Mouse (Mus musculus) embryonic facial prominence, embryonic 10.5 days (tissue): ENCODE data around the gene Ttbk1. TPM values are rescaled to one million over a fixed set of nuclear protein-coding genes. Genes with fewer than 3 reads are reported as not detected.

Experiments
- polyA plus RNA-seq: library from polyadenylated mRNA; unstranded; fragments of >200 nt; fragmentation: Nextera tagmentation; extraction: Ambion mirVana; gene quantifications from 2 replicates; pipeline ENCODE4 v1.2.1, GENCODE M21; 2016

Gene Ttbk1
- polyA plus RNA-seq, 1 experiment from 2014 or later: 0.80 TPM

Other genes with a start within 250 kb of the Ttbk1 start
- 125 and 130 TPM in 2 replicates for gene Polr1c, start 239.6 kb downstream of the Ttbk1 start, polyA plus RNA-seq
- gene Yipf3, start 239.6 kb downstream of the Ttbk1 start, polyA plus RNA-seq: 66.6 and 70.6 TPM in 2 replicates
- gene Lrrc73, start 234.1 kb downstream of the Ttbk1 start, polyA plus RNA-seq: 0.67 and 0.86 TPM in 2 replicates
- gene Tjap1, start 204.6 kb downstream of the Ttbk1 start, polyA plus RNA-seq: 60.2 and 62.6 TPM in 2 replicates
- 1.5 and 2.0 TPM in 2 replicates for gene Dlk2, start 190.3 kb downstream of the Ttbk1 start, polyA plus RNA-seq
- gene Abcc10, start 159.3 kb downstream of the Ttbk1 start, polyA plus RNA-seq: 6.3 and 6.6 TPM in 2 replicates
- gene Zfp318, start 103.9 kb downstream of the Ttbk1 start, polyA plus RNA-seq: 10.5 and 12.6 TPM in 2 replicates
- 0.77 TPM in 1 of 2 replicates, not detected in the other for gene Crip3, start 58.7 kb downstream of the Ttbk1 start, polyA plus RNA-seq
- not detected in 2 replicates for gene Slc22a7, start 49.2 kb downstream of the Ttbk1 start, polyA plus RNA-seq
- gene Dnph1, start 9.0 kb upstream of the Ttbk1 start, polyA plus RNA-seq: 79.9 and 81.6 TPM in 2 replicates
- 5.2 and 6.1 TPM in 2 replicates for gene Cul9, start 58.7 kb upstream of the Ttbk1 start, polyA plus RNA-seq
- 5.6 and 7.0 TPM in 2 replicates for gene Srf, start 68.5 kb upstream of the Ttbk1 start, polyA plus RNA-seq
- 92.5 and 95.1 TPM in 2 replicates for gene Ptk7, start 141.8 kb upstream of the Ttbk1 start, polyA plus RNA-seq
- gene Klc4, start 158.3 kb upstream of the Ttbk1 start, polyA plus RNA-seq: 29.0 and 32.0 TPM in 2 replicates
- gene Mrpl2, start 158.6 kb upstream of the Ttbk1 start, polyA plus RNA-seq: 124 and 142 TPM in 2 replicates
- 44.3 and 46.9 TPM in 2 replicates for gene Cul7, start 162.7 kb upstream of the Ttbk1 start, polyA plus RNA-seq
- gene Rrp36, start 186.7 kb upstream of the Ttbk1 start, polyA plus RNA-seq: 61.4 and 68.9 TPM in 2 replicates
- 148 and 156 TPM in 2 replicates for gene Mea1, start 191.1 kb upstream of the Ttbk1 start, polyA plus RNA-seq
- 148 and 151 TPM in 2 replicates for gene Klhdc3, start 193.2 kb upstream of the Ttbk1 start, polyA plus RNA-seq
- 142 and 149 TPM in 2 replicates for gene Ppp2r5d, start 217.4 kb upstream of the Ttbk1 start, polyA plus RNA-seq
- 22.3 and 22.9 TPM in 2 replicates for gene Pex6, start 223.8 kb upstream of the Ttbk1 start, polyA plus RNA-seq
- 0.51 and 0.57 TPM in 2 replicates for gene Gnmt, start 241.5 kb upstream of the Ttbk1 start, polyA plus RNA-seq